Mouse (Mus musculus): ENCODE measurements at regions not wholly inside any gene's neighbourhood (a gene's known extent, or its start where the extent isn't known, plus 50 kb on each side); places are given as distances from the start of the nearest gene placed in this dataset.

DNA sequence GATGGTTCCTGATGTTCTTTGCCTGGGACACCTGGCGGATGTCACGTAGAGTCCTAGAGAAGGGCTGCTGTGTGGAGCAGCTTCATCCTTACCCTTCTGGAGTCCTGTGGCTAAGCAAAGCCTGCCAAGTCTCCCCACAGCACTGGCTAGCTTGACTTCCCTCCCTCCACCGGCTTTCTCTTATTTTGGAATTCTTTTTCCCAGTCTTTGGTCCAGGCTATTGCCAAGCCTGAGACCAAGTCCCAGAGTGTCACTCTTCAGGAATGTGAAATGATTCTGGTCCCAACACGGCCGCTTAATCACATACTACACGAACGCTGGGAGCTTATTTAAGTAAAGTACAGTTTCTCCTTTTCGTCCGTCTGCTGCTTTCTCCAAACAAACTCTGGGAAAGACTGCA lies 146.4 kb downstream of the Fndc1 start:
- no peak overlapping the region for H3K4me2 ChIP-seq (ENCODE audit: low read depth, low read length)
- H3K9me3 ChIP-seq (ENCODE audit: low read length): no peaks in the 10 kb centered on the region
- DNase-seq: no peak
- H3K27me3 ChIP-seq (ENCODE audit: insufficient read depth, low read length): no peaks in the 10 kb centered on the region
- TF ChIP-seq EP300 (IDR thresholded peaks at IDR 0.05; ENCODE audit: low read depth) (no peak), CTCF (IDR thresholded peaks at IDR 0.05; ENCODE audit: low read depth) (no peak)
- no peaks in the 10 kb centered on the region for H3K4me1 ChIP-seq (ENCODE audit: insufficient read depth)
- ATAC-seq: no peak
- 79% methylated on average over 9 of the region's 9 CpGs for WGBS (ENCODE audit: insufficient replicate concordance)
- H3K36me3 ChIP-seq (replicated peaks; ENCODE audit: insufficient read depth, low read length): no peaks in the 10 kb centered on the region
- H3K4me3 ChIP-seq (ENCODE audit: low read depth, low read length): no peak overlapping the region
- H3K9ac ChIP-seq (replicated peaks): no peak overlapping the region
- H3K27ac ChIP-seq (ENCODE audit: low read depth): no peak overlapping the region

DNA sequence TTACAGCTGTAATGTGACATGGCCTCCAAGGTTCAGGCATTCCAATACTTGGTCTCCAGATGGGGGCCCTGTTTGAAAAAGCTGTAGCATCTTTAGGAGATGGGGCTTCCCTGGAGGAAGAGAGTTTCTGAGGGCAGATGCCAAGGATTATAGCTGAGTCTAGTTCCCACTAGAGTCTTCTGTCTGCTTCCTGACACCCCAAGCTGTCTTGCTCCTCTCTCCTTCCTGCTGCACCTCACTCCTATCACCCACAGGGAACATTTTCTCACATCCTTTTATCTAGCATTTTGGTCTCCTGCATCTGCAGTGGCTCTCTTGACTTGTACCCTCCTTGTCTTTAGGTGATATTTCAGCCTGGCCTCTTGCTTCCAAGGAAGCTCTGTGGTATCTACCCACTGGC lies 147.3 kb downstream of the Fndc1 start:
- Histone ChIP-seq H3K4me3 (ENCODE audit: low read depth, low read length) (no peak overlapping the region), H3K9me3 (ENCODE audit: low read length) (no peaks in the 10 kb centered on the region), H3K27ac (ENCODE audit: low read depth) (no peak overlapping the region), H3K4me1 (ENCODE audit: insufficient read depth) (no peaks in the 10 kb centered on the region), H3K9ac (replicated peaks) (no peak overlapping the region), H3K36me3 (replicated peaks; ENCODE audit: insufficient read depth, low read length) (no peaks in the 10 kb centered on the region), H3K4me2 (ENCODE audit: low read depth, low read length) (no peak overlapping the region), H3K27me3 (ENCODE audit: insufficient read depth, low read length) (no peaks in the 10 kb centered on the region)
- no peak for TF ChIP-seq EP300 (IDR thresholded peaks at IDR 0.05; ENCODE audit: low read depth)
- no peak for TF ChIP-seq CTCF (IDR thresholded peaks at IDR 0.05; ENCODE audit: low read depth)
- DNase-seq (no peak), ATAC-seq (no peak)

DNA sequence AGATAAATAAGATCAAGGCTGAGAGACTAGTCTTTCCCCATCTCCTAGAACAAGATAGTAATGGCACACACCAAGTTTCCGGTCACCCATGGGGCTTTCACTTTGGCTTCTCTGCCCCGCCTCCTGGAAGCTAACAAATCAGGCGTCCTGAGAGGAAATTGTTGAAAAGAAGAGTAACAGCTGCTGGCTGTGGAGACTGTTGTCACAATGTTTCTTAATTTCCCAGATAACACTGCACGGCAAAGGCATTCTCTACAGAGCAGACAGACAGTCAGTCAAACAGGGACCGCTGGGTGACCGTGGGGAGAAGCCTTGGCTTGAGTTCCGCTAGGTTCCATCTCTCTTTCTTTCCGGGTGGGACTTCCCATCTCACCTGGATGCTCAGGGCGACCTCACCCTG lies 148.2 kb downstream of the Fndc1 start:
- Histone ChIP-seq H3K27me3 (ENCODE audit: insufficient read depth, low read length) (no peaks in the 10 kb centered on the region), H3K9me3 (ENCODE audit: low read length) (no peaks in the 10 kb centered on the region), H3K4me1 (ENCODE audit: insufficient read depth) (no peaks in the 10 kb centered on the region), H3K4me2 (ENCODE audit: low read depth, low read length) (no peak overlapping the region), H3K4me3 (ENCODE audit: low read depth, low read length) (no peak overlapping the region), H3K9ac (replicated peaks) (no peak overlapping the region), H3K36me3 (replicated peaks; ENCODE audit: insufficient read depth, low read length) (no peaks in the 10 kb centered on the region), H3K27ac (ENCODE audit: low read depth) (no peak overlapping the region)
- DNase-seq: no peak
- WGBS (ENCODE audit: insufficient replicate concordance): 70% methylated on average over 9 of the region's 9 CpGs
- TF ChIP-seq EP300 (IDR thresholded peaks at IDR 0.05; ENCODE audit: low read depth) (no peak), CTCF (IDR thresholded peaks at IDR 0.05; ENCODE audit: low read depth) (no peak)
- no peak for ATAC-seq

DNA sequence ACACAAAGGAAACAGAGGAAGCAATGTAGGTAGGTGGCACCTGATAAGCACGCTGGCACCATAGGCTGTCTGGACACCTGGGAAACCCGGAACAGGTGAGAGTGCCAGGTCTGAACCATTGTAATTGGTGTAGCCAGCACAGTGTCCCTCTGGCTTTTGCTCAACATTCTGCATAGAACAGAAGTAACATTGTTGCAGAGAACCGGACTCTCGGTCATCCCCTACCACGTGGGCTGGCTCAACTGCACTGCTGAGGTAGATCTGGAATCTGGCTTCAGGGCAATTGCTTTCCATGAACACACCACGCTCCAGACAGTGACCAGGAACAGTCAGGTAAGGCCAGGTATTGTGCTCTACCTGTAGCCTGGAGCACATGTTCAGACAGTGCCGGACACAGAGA lies 149.3 kb downstream of the Fndc1 start:
- TF ChIP-seq CTCF (IDR thresholded peaks at IDR 0.05; ENCODE audit: low read depth) (no peak), EP300 (IDR thresholded peaks at IDR 0.05; ENCODE audit: low read depth) (no peak)
- Histone ChIP-seq H3K4me2 (ENCODE audit: low read depth, low read length) (no peak overlapping the region), H3K27ac (ENCODE audit: low read depth) (no peak overlapping the region), H3K4me1 (ENCODE audit: insufficient read depth) (no peaks in the 10 kb centered on the region), H3K4me3 (ENCODE audit: low read depth, low read length) (no peak overlapping the region), H3K27me3 (ENCODE audit: insufficient read depth, low read length) (no peaks in the 10 kb centered on the region), H3K9me3 (ENCODE audit: low read length) (no peaks in the 10 kb centered on the region), H3K9ac (replicated peaks) (no peak overlapping the region), H3K36me3 (replicated peaks; ENCODE audit: insufficient read depth, low read length) (no peaks in the 10 kb centered on the region)
- ATAC-seq (no peak), DNase-seq (no peak)
- WGBS (ENCODE audit: insufficient replicate concordance): 85% methylated on average over 7 of the region's 7 CpGs

DNA sequence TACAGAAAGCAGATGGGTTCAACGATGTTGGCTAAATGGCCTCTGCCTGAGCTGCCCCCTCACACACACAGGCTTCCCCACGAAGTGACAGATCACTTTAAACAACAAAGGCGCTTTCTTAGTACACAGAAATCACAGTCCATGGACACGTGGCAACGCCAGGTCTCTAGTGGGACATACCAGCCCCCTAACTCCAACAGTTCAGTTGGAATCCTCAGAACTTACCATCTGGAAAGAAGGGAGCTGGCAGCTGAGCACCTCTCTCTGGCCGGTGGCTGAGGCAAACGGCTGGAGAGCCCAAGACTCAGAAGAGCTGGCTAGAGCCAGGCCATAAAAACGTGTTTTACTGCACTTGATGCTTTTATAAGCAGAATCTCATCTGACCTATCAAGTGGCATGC lies 149.8 kb downstream of the Fndc1 start:
- H3K27ac ChIP-seq (ENCODE audit: low read depth): no peak overlapping the region
- H3K27me3 ChIP-seq (ENCODE audit: insufficient read depth, low read length): no peaks in the 10 kb centered on the region
- no peak for TF ChIP-seq CTCF (IDR thresholded peaks at IDR 0.05; ENCODE audit: low read depth)
- TF ChIP-seq EP300 (IDR thresholded peaks at IDR 0.05; ENCODE audit: low read depth): no peak
- no peaks in the 10 kb centered on the region for H3K9me3 ChIP-seq (ENCODE audit: low read length)
- DNase-seq (no peak), ATAC-seq (no peak)
- H3K4me1 ChIP-seq (ENCODE audit: insufficient read depth): no peaks in the 10 kb centered on the region
- H3K4me3 ChIP-seq (ENCODE audit: low read depth, low read length): no peak overlapping the region
- no peak overlapping the region for H3K4me2 ChIP-seq (ENCODE audit: low read depth, low read length)
- no peak overlapping the region for H3K9ac ChIP-seq (replicated peaks)
- WGBS (ENCODE audit: insufficient replicate concordance): 68% methylated on average over 8 of the region's 8 CpGs
- no peaks in the 10 kb centered on the region for H3K36me3 ChIP-seq (replicated peaks; ENCODE audit: insufficient read depth, low read length)

DNA sequence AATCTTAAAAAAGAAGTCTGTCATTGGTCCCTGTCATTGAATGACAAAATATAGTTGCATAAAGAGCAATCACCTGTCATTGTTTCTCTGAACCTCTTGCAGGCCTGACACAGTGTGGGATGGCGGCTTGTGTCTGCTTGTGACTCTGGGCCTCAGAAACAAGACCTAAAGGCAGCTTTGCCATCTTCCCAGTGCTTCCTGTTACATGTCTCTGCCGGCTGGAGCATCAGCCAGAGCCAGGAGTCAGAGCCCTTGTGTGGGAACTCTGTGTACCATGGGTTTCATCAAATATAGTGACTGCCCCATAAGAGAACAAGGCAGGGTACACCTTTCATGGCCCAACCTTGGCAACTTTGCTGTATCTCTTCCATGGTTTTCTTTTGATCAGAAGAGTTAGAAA lies 150.3 kb downstream of the Fndc1 start:
- TF ChIP-seq CTCF (IDR thresholded peaks at IDR 0.05; ENCODE audit: low read depth): no peak
- no peak for TF ChIP-seq EP300 (IDR thresholded peaks at IDR 0.05; ENCODE audit: low read depth)
- H3K27me3 ChIP-seq (ENCODE audit: insufficient read depth, low read length): no peaks in the 10 kb centered on the region
- no peak overlapping the region for H3K4me3 ChIP-seq (ENCODE audit: low read depth, low read length)
- no peaks in the 10 kb centered on the region for H3K4me1 ChIP-seq (ENCODE audit: insufficient read depth)
- DNase-seq (no peak), ATAC-seq (no peak)
- 67% methylated on average over 2 of the region's 2 CpGs for WGBS (ENCODE audit: insufficient replicate concordance)
- no peak overlapping the region for H3K4me2 ChIP-seq (ENCODE audit: low read depth, low read length)
- H3K9ac ChIP-seq (replicated peaks): no peak overlapping the region
- no peaks in the 10 kb centered on the region for H3K9me3 ChIP-seq (ENCODE audit: low read length)
- H3K36me3 ChIP-seq (replicated peaks; ENCODE audit: insufficient read depth, low read length): no peaks in the 10 kb centered on the region
- H3K27ac ChIP-seq (ENCODE audit: low read depth): no peak overlapping the region

DNA sequence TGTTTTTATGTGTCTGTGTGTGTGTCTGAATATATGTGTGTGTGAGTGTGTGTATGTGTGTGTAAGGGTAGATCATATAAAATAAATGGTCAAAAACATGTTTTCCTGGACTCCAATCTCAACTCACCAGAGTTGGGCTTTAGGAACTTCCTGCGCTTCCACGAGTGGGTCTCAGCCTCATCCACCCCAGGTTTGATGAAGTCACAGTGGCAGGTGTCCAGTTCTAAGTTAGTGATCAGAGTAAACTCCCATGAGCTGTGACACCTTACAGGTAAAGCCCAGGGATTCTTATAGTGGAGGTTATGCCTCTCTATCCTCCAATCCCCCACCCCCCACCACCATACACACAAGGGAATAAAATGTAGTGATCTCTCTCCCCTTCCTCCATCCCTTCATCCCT lies 152.6 kb downstream of the Fndc1 start:
- no peak overlapping the region for H3K4me2 ChIP-seq (ENCODE audit: low read depth, low read length)
- no peak overlapping the region for H3K27ac ChIP-seq (ENCODE audit: low read depth)
- H3K4me3 ChIP-seq (ENCODE audit: low read depth, low read length): no peak overlapping the region
- DNase-seq: no peak
- TF ChIP-seq EP300 (IDR thresholded peaks at IDR 0.05; ENCODE audit: low read depth) (no peak), CTCF (IDR thresholded peaks at IDR 0.05; ENCODE audit: low read depth) (no peak)
- WGBS (ENCODE audit: insufficient replicate concordance): 87% methylated on average over 2 of the region's 2 CpGs
- no peaks in the 10 kb centered on the region for H3K36me3 ChIP-seq (replicated peaks; ENCODE audit: insufficient read depth, low read length)
- H3K9ac ChIP-seq (replicated peaks): no peak overlapping the region
- H3K27me3 ChIP-seq (ENCODE audit: insufficient read depth, low read length): no peaks in the 10 kb centered on the region
- no peaks in the 10 kb centered on the region for H3K4me1 ChIP-seq (ENCODE audit: insufficient read depth)
- no peak for ATAC-seq
- H3K9me3 ChIP-seq (ENCODE audit: low read length): no peaks in the 10 kb centered on the region

All from liver, postnatal 0 days (tissue).